Mouse (Mus musculus) kidney, adult 9 months (tissue): Measurements from ENCODE around the gene Cldn12.

Source experiments
- DNase-seq: peaks from one replicate; pipeline ENCODE4 v3.0.0; 2022

Cldn12 gene

GRCm38 (mm10) chr5:5494269-5495005 is 20.3 kb downstream of the Cldn12 start:
- peak; percentile 35 for DNase-seq

- DNase-seq, result no peak
Observed at GRCm38 (mm10) chr5:5492163-5492562, 22.6 kb downstream of the Cldn12 start.

GRCm38 (mm10) chr5:5486071-5486470 is 28.7 kb downstream of the Cldn12 start:
- DNase-seq, result no peak

DNA sequence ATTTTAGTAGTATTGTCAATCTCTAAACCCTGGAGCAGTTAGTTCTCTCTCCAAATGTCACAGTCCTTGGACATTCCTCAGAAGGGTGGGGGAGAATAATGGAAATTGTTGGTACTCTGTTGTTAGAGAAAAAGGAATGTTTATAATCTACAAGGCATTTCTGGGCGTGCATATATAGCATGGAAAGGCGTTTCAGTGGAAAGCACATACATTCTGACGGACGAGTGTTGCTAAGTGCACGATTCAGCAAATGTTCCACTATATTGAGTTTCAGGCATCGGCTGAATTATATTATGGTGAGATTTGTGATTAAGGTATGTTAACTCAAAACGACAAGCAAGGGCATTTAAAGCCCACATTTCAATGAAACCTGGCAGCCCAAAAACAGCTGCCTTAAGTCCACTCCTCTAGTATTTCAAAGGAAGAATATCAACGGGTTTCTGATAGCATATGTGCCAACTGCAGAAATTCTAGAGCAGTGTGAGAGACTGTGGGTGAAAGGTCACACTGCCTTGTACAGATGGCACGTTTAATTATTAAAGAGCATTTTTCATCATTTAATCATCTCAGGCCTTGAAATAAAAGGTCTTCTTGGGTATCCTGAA is 31.4 kb downstream of the Cldn12 start:
- DNase-seq, result no peak

- peak; percentile 33 for DNase-seq
Observed at GRCm38 (mm10) chr5:5481662-5482061, 33.1 kb downstream of the Cldn12 start.

DNA sequence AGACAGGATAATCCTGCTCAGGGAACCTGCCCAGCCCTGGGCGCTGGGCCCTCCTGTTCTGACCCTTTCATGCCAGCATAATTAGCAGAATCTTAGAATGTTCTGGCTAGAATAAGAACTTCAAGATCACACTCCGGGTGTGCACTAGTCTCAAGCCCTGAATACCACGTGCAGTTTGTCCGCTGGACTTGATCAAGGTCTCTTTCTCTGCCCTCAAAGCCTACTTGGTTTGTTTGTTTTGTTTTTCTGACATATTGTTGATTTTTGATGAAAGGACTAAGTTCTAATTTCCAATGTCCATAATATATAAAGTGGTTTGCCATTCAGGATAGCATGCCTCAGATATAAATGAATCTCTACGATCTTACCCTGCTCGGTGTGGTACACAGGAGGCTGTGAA is 35.7 kb downstream of the Cldn12 start, which contains the start of gene 1700015F17Rik:
TSS of gene 1700015F17Rik (minus strand) at position 101 of the 400 bp plus-strand sequence.
- DNase-seq, result no peak

DNA sequence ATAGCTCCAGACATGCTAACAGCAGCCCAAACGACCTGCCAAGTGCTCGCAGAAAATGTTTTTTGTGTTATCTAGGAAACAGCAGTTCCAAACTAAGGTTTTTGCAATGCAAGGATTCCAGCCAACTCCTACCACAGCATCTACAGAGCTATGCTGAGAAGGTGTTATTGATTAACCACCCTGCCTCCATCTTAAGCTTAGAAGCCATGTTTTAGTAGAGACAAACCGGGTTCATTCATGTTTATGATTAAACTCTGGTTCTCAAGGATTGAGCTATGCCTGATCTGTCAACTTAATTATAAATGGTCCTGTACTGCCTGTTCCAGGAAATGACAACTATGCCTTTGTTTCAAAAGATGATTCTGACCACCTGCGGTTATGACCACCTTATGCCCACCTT is 38.6 kb downstream of the Cldn12 start:
- peak; percentile 52 for DNase-seq

GRCm38 (mm10) chr5:5465256-5465655 is 49.5 kb downstream of the Cldn12 start:
- DNase-seq, result no peak
